Mouse (Mus musculus): ENCODE measurements at regions not wholly inside any gene's neighbourhood (a gene's known extent, or its start where the extent isn't known, plus 50 kb on each side); places are given as distances from the start of the nearest gene placed in this dataset.

GRCm38 (mm10) chr17:48592457-48592856, 137.8 kb downstream of the Unc5cl start:
- ATAC-seq (ENCODE audit: extremely low read depth, insufficient number of reproducible peaks, low FRiP score, poor library complexity, severe bottlenecking) = no peak

GRCm38 (mm10) chr17:48595418-48595963, 140.8 kb downstream of the Unc5cl start:
- no peak for ATAC-seq (ENCODE audit: extremely low read depth, insufficient number of reproducible peaks, low FRiP score, poor library complexity, severe bottlenecking)

- ATAC-seq (ENCODE audit: extremely low read depth, insufficient number of reproducible peaks, low FRiP score, poor library complexity, severe bottlenecking) = no peak
Measured at GRCm38 (mm10) chr17:48596406-48596805, 141.7 kb downstream of the Unc5cl start.

GRCm38 (mm10) chr17:48597301-48597700, 142.6 kb downstream of the Unc5cl start:
- no peak for ATAC-seq (ENCODE audit: extremely low read depth, insufficient number of reproducible peaks, low FRiP score, poor library complexity, severe bottlenecking)

GRCm38 (mm10) chr17:48598471-48599141, 143.9 kb downstream of the Unc5cl start:
- no peak for ATAC-seq (ENCODE audit: extremely low read depth, insufficient number of reproducible peaks, low FRiP score, poor library complexity, severe bottlenecking)

GRCm38 (mm10) chr17:48600176-48600575, 145.5 kb downstream of the Unc5cl start:
- no peak for ATAC-seq (ENCODE audit: extremely low read depth, insufficient number of reproducible peaks, low FRiP score, poor library complexity, severe bottlenecking)

- peak; percentile 57; the same call in 1 of the 2 replicates for ATAC-seq (ENCODE audit: extremely low read depth, insufficient number of reproducible peaks, low FRiP score, poor library complexity, severe bottlenecking)
Measured at GRCm38 (mm10) chr17:48602554-48602953, 147.9 kb downstream of the Unc5cl start.

GRCm38 (mm10) chr17:48606767-48607166, 152.1 kb downstream of the Unc5cl start:
- no peak for ATAC-seq (ENCODE audit: extremely low read depth, insufficient number of reproducible peaks, low FRiP score, poor library complexity, severe bottlenecking)

- ATAC-seq (ENCODE audit: extremely low read depth, insufficient number of reproducible peaks, low FRiP score, poor library complexity, severe bottlenecking) = no peak
Measured at GRCm38 (mm10) chr17:48608315-48608714, 153.6 kb downstream of the Unc5cl start.

- ATAC-seq (ENCODE audit: extremely low read depth, insufficient number of reproducible peaks, low FRiP score, poor library complexity, severe bottlenecking) = no peak
Measured at GRCm38 (mm10) chr17:48610107-48610506, 155.4 kb downstream of the Unc5cl start.

- no peak for ATAC-seq (ENCODE audit: extremely low read depth, insufficient number of reproducible peaks, low FRiP score, poor library complexity, severe bottlenecking)
Measured at GRCm38 (mm10) chr17:48610806-48611205, 156.1 kb downstream of the Unc5cl start.

- no peak for ATAC-seq (ENCODE audit: extremely low read depth, insufficient number of reproducible peaks, low FRiP score, poor library complexity, severe bottlenecking)
Measured at GRCm38 (mm10) chr17:48613491-48613890, 158.8 kb downstream of the Unc5cl start.

- ATAC-seq (ENCODE audit: extremely low read depth, insufficient number of reproducible peaks, low FRiP score, poor library complexity, severe bottlenecking) = no peak
Measured at GRCm38 (mm10) chr17:48615248-48615647, 160.5 kb downstream of the Unc5cl start.

GRCm38 (mm10) chr17:48616205-48616604, 161.5 kb downstream of the Unc5cl start:
- no peak for ATAC-seq (ENCODE audit: extremely low read depth, insufficient number of reproducible peaks, low FRiP score, poor library complexity, severe bottlenecking)

- ATAC-seq (ENCODE audit: extremely low read depth, insufficient number of reproducible peaks, low FRiP score, poor library complexity, severe bottlenecking) = no peak
Measured at GRCm38 (mm10) chr17:48620896-48621295, 166.2 kb downstream of the Unc5cl start.

- ATAC-seq (ENCODE audit: extremely low read depth, insufficient number of reproducible peaks, low FRiP score, poor library complexity, severe bottlenecking) = no peak
Measured at GRCm38 (mm10) chr17:48621676-48622075, 167.0 kb downstream of the Unc5cl start.

- ATAC-seq (ENCODE audit: extremely low read depth, insufficient number of reproducible peaks, low FRiP score, poor library complexity, severe bottlenecking) = no peak
Measured at GRCm38 (mm10) chr17:48624937-48625336, 170.2 kb downstream of the Unc5cl start.

- no peak for ATAC-seq (ENCODE audit: extremely low read depth, insufficient number of reproducible peaks, low FRiP score, poor library complexity, severe bottlenecking)
Measured at GRCm38 (mm10) chr17:48625971-48626370, 171.3 kb downstream of the Unc5cl start.

GRCm38 (mm10) chr17:48639611-48640010, 184.9 kb downstream of the Unc5cl start:
- ATAC-seq (ENCODE audit: extremely low read depth, insufficient number of reproducible peaks, low FRiP score, poor library complexity, severe bottlenecking) = no peak

GRCm38 (mm10) chr17:48643533-48644019, 188.9 kb downstream of the Unc5cl start:
- no peak for ATAC-seq (ENCODE audit: extremely low read depth, insufficient number of reproducible peaks, low FRiP score, poor library complexity, severe bottlenecking)

GRCm38 (mm10) chr17:48645056-48645455, 190.4 kb downstream of the Unc5cl start:
- ATAC-seq (ENCODE audit: extremely low read depth, insufficient number of reproducible peaks, low FRiP score, poor library complexity, severe bottlenecking) = no peak
